Mouse (Mus musculus) forebrain, embryonic 13.5 days (tissue): ENCODE measurements around the gene Kdm4b. TPM values are rescaled to one million over a fixed set of nuclear protein-coding genes. Genes with fewer than 3 reads are reported as not detected.

Experiments
- ATAC-seq: fragments of 200-750 bp; cut with Nextera tagmentation; 2 replicates; pipeline ENCODE4 v1.8.0; 2017
- H3K27ac ChIP-seq: fragments of 300-500 bp; sonication (generic); 2 replicates; pipeline ENCODE4 v1.5.1; 2015; ENCODE audit warnings: inconsistent platforms, mild to moderate bottlenecking, moderate library complexity
- H3K27me3 ChIP-seq: fragments of 300-500 bp; sonication (generic); 2 replicates; pipeline ENCODE4 v1.6.1; 2015; ENCODE audit warnings: mild to moderate bottlenecking, inconsistent platforms
- H3K36me3 ChIP-seq: fragments of 300-500 bp; sonication (generic); 2 replicates; pipeline ENCODE4 v1.6.1; 2015; ENCODE audit warnings: mild to moderate bottlenecking, inconsistent platforms; ENCODE audit not compliant: poor library complexity, severe bottlenecking
- H3K4me1 ChIP-seq: fragments of 300-500 bp; sonication (generic); 2 replicates; pipeline ENCODE4 v1.6.1; 2015; ENCODE audit warnings: inconsistent platforms
- H3K4me2 ChIP-seq: fragments of 300-500 bp; sonication (generic); 2 replicates; pipeline ENCODE4 v1.6.1; 2015; ENCODE audit warnings: inconsistent platforms, mild to moderate bottlenecking, moderate library complexity
- H3K4me3 ChIP-seq: fragments of 300-500 bp; sonication (generic); 2 replicates; pipeline ENCODE4 v1.5.1; 2015; ENCODE audit warnings: mild to moderate bottlenecking, inconsistent platforms
- H3K9ac ChIP-seq: fragments of 300-500 bp; sonication (generic); 2 replicates; pipeline ENCODE4 v1.6.1; 2015; ENCODE audit warnings: mild to moderate bottlenecking, inconsistent platforms
- H3K9me3 ChIP-seq: fragments of 300-500 bp; sonication (generic); replicated peaks from 2 replicates; pipeline ENCODE4 v1.6.1; 2016; ENCODE audit warnings: inconsistent platforms
- WGBS: fragments of 180-500 bp; shearing (Covaris S2); methylation state at CpG from one replicate; pipeline ENCODE4 v1.1.7; 2015; 5-methylcytosine and 5-hydroxymethylcytosine counted together
- polyA plus RNA-seq: library from polyadenylated mRNA; unstranded; fragments of >200 nt; fragmentation: Nextera tagmentation; extraction: Ambion mirVana; gene quantifications from 2 replicates; pipeline ENCODE4 v1.2.1, GENCODE M21; 2015

The Kdm4b gene
- polyA plus RNA-seq, 1 experiment from 2014 or later: 51.4 TPM

DNA sequence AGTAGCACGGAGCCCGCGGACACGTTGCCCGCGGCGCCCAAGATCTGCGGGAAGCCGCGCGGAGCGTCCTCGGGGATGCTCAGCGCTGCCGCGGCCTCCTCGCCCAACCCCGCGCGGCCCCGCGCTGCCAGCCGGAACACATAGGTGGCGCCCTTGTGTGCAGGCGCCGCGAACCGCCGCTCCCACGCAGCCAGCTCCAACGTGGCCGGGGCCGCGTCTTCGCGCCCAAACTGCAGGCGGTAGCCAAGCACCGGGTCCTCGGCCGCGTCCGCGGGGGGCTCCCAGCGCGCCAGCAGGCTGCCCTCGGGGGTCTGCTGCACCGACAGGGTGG is 99.7 kb downstream of the Kdm4b start:
- peaks cover 24% of the 10 kb centered on the region for H3K4me1 ChIP-seq
- 1% methylated on average over 46 of the region's 47 CpGs for WGBS
- peak overlapping the region; percentile 59 for H3K4me2 ChIP-seq
- H3K9me3 ChIP-seq: no peaks in the 10 kb centered on the region
- no peaks in the 10 kb centered on the region for H3K27me3 ChIP-seq
- peak; percentile 70 for ATAC-seq
- H3K9ac ChIP-seq: peak overlapping the region; percentile 65
- H3K4me3 ChIP-seq: peak overlapping the region; percentile 29
- H3K27ac ChIP-seq: peak overlapping the region; percentile 62; the same call in 1 of the 2 replicates
- H3K36me3 ChIP-seq: peaks cover 96% of the 10 kb centered on the region

DNA sequence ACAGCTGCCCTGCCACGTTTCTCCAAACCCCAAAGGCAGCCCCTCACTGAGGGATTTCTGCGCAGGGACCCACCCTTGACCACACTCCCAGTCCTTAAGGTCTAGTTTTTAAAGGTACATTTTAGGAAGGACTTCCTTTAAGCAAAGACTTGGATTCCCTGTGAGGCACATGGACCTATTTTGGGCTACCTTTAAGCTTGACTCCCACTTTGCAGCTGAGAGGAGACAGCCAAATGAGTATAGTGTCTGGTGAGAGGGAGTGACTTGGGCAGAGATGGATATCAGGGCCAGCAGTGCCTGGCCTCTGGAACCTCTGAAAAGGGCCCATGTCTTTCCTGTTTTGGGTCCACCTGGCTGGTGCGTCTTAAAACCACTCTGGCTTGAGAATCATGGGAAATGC is 100.1 kb downstream of the Kdm4b start:
- Histone ChIP-seq H3K9ac (peak overlapping the region; percentile 65), H3K4me3 (peak overlapping the region; percentile 29), H3K4me2 (peak overlapping the region; percentile 59), H3K27me3 (no peaks in the 10 kb centered on the region), H3K4me1 (peaks cover 24% of the 10 kb centered on the region), H3K9me3 (no peaks in the 10 kb centered on the region), H3K36me3 (peaks cover 96% of the 10 kb centered on the region), H3K27ac (peak overlapping the region; percentile 62; the same call in 1 of the 2 replicates)
- 35% methylated on average over 3 of the region's 3 CpGs for WGBS
- ATAC-seq: no peak

DNA sequence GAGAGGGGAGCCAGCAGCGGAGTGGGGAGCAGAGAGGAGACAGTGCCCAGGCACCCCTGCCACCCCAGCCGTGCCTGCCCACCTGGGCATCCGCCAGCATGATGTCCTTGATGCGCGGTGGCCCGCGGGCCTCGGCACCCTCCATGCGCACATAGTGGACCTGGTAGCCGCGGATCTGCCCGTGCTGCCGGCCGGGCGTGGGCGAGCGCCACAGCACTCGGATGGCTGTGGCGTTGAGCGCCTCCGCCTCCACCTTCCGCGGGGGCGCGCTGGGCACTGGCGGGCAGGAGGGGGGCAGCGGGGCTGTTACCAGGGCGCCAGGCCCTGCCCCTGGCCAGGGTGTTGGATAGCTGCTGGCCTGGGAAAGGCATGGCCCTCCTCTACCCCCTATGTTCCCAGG is 102.0 kb downstream of the Kdm4b start:
- H3K27me3 ChIP-seq: no peaks in the 10 kb centered on the region
- no peaks in the 10 kb centered on the region for H3K9me3 ChIP-seq
- H3K36me3 ChIP-seq: peaks cover 98% of the 10 kb centered on the region
- H3K27ac ChIP-seq: no peak overlapping the region
- no peak overlapping the region for H3K4me3 ChIP-seq
- no peak overlapping the region for H3K9ac ChIP-seq
- no peak for ATAC-seq
- WGBS: 90% methylated on average over 21 of the region's 28 CpGs
- H3K4me2 ChIP-seq: no peak overlapping the region
- peaks cover 24% of the 10 kb centered on the region for H3K4me1 ChIP-seq

DNA sequence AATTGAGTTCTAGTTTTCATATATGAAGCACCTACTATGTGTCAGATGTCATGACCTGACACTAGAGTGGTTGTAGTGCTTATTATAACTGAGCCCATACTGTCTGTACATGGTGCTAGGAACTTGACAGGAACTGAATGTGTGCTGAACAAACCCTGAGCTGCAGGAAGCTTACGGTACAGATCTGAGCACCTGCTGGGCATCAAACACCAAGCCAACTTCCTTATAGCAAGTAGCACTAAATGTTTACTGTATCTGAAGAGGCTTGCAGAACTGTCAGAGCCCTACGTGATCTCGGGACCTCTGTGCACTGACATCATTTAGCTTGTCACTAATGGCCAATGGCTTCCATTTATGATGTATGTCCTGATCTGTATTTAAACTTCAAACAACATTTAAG is 105.7 kb downstream of the Kdm4b start:
- H3K9me3 ChIP-seq: no peaks in the 10 kb centered on the region
- no peak overlapping the region for H3K9ac ChIP-seq
- H3K27ac ChIP-seq: no peak overlapping the region
- H3K4me3 ChIP-seq: no peak overlapping the region
- 90% methylated on average over 3 of the region's 3 CpGs for WGBS
- ATAC-seq: no peak
- no peaks in the 10 kb centered on the region for H3K27me3 ChIP-seq
- H3K4me2 ChIP-seq: no peak overlapping the region
- peaks cover 98% of the 10 kb centered on the region for H3K36me3 ChIP-seq
- H3K4me1 ChIP-seq: peaks cover 5% of the 10 kb centered on the region

DNA sequence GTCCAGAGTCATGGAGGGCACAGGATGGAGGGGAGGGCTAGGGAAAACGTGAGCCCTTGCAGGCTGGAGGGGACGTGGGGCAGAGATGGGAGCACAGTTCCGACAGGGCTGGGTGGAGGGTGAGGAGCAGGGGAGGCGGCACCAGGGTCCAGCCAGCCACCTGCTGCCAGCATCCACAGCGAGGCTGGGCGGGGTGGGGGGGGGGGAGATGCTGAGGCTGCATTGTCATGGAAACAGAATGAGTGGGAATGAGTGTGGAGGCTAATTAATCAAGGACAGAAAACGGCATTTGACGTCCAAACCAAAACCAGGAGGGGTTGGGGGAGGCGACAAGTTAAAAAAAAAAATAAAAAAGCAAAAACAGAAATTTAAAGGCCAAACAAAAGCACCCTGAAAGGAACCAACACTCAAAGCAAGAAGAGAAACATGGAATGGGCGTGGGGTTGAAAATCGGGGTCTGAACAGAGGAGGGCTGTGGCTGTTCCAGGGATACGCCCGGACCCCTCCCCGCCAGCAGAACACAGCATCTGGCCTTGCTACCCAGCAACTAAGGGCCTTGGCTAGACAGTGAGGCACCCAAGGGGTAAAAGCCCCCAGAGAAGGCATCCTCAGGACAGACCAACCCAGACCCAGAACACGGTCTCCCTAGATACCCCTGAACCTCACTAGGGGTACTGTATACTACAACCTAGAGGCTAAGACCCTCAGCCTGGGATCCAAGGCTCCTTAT is 114.0 kb downstream of the Kdm4b start:
- peak overlapping the region; percentile 29 for H3K4me2 ChIP-seq
- ATAC-seq: peak; percentile 59

DNA sequence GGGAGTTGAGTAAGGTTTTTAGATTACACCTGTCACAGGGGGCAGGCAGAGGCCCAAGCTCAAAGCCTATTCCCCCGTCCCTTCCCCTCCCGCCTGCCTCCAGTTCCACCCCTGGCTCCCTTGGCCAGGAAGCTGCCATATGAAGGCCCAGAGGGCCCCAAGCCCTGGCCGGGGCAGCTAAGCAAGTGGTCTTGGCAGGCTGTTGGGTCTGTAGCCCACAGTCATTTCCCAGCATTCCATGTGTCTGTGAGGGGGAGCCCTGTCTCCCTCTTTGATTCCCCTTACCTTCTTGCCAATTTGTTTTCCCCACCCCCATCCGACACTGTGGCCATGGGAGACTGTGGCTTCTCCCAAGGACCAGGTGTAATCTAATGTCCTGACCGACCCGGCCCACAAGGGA is 116.5 kb downstream of the Kdm4b start:
- WGBS: 78% methylated on average over 6 of the region's 6 CpGs
- no peak overlapping the region for H3K4me3 ChIP-seq
- peaks cover 94% of the 10 kb centered on the region for H3K36me3 ChIP-seq
- ATAC-seq: no peak
- H3K4me1 ChIP-seq: peaks cover 58% of the 10 kb centered on the region
- peak overlapping the region; percentile 59; the same call in 1 of the 2 replicates for H3K27ac ChIP-seq
- 0 out of 2 replicates have a peak overlapping the region, but pooled peaks have one; percentile 2 for H3K9ac ChIP-seq
- no peak overlapping the region for H3K4me2 ChIP-seq
- H3K27me3 ChIP-seq: no peaks in the 10 kb centered on the region
- no peaks in the 10 kb centered on the region for H3K9me3 ChIP-seq

More for the DNA sequence above, 114.0 kb downstream of the Kdm4b start:
- peak overlapping the region; percentile 88 for H3K27ac ChIP-seq
- H3K9me3 ChIP-seq: no peaks in the 10 kb centered on the region
- H3K36me3 ChIP-seq: peaks cover 96% of the 10 kb centered on the region
- no peak overlapping the region for H3K4me3 ChIP-seq
- H3K9ac ChIP-seq: peak overlapping the region; percentile 34
- no peaks in the 10 kb centered on the region for H3K27me3 ChIP-seq
- 42% methylated on average over 15 of the region's 15 CpGs for WGBS
- peaks cover 42% of the 10 kb centered on the region for H3K4me1 ChIP-seq

DNA sequence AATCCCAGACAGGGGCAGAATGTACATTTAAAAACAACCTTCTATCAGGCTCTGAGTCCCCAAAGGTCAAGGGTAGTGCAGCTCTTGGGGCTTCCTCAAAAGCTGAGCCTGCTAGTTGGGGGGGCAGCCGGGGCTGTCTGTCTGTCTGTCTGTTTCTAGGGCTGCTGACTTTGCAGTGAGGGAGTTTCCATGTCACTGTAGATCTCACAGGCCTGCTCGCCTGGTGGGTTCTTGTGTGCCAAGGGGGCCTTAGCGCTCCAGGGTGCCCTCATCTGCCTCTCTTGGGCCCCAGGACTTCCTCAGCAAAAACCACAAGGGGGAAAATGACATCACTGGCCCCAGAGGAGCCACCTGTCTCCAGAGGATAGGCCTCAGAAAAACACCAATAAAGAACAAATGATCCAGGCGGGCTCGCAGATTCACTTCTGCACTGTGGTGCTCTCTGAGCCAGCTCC is 117.5 kb downstream of the Kdm4b start:
- Histone ChIP-seq H3K4me2 (no peak overlapping the region), H3K9ac (0 out of 2 replicates have a peak overlapping the region, but pooled peaks have one; percentile 16), H3K4me3 (no peak overlapping the region), H3K27ac (peak overlapping the region; percentile 59; the same call in 1 of the 2 replicates), H3K9me3 (no peaks in the 10 kb centered on the region), H3K36me3 (peaks cover 94% of the 10 kb centered on the region), H3K4me1 (peaks cover 58% of the 10 kb centered on the region), H3K27me3 (no peaks in the 10 kb centered on the region)
- ATAC-seq: no peak
- WGBS: 84% methylated on average over 5 of the region's 5 CpGs

DNA sequence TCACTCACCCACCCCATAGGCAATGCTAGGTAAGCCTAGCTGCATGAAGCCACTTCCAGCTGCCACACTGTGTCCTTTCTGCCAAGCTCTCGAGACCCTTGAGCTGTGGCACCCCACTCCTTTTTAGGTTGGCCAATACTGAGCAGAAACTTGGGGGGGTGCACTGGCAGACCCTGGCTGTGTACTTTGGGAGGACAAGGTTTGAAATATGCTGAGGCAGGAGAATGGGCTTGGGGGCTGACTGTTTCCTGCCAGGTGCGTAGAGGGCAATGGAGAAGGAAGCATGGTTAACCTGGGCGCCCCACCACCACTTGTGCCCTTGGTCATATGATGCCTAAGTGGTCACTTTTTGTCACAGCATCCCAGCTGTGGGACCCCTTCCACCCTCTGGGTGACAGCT is 118.9 kb downstream of the Kdm4b start:
- Histone ChIP-seq H3K4me2 (no peak overlapping the region), H3K36me3 (peaks cover 94% of the 10 kb centered on the region), H3K27me3 (no peaks in the 10 kb centered on the region), H3K4me1 (peaks cover 52% of the 10 kb centered on the region), H3K9ac (no peak overlapping the region), H3K27ac (peak overlapping the region; percentile 20; the same call in 1 of the 2 replicates), H3K4me3 (no peak overlapping the region), H3K9me3 (no peaks in the 10 kb centered on the region)
- no peak for ATAC-seq
- 91% methylated on average over 3 of the region's 3 CpGs for WGBS

DNA sequence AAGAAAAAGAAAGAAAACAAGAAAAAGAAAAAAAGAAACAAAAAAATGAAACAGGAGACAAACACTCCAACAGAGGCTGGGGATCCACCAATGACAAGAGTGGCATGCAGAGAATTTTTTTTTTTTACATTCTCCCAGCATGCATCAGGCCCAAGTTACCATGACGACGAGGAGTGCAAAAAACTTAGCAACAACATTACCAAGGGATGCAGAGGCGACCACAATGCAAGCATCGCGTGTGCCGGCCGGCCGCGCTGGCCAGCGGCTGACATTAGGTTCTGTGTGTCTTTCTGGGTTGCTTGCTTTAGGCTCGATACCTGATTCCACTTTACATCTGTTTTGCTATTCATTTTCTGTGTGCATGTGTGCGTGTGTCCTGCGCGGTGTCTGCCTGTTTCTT is 119.5 kb downstream of the Kdm4b start:
- H3K9me3 ChIP-seq: no peaks in the 10 kb centered on the region
- H3K4me2 ChIP-seq: no peak overlapping the region
- H3K4me1 ChIP-seq: peaks cover 46% of the 10 kb centered on the region
- no peak overlapping the region for H3K4me3 ChIP-seq
- no peaks in the 10 kb centered on the region for H3K27me3 ChIP-seq
- peak overlapping the region; percentile 31; the same call in 1 of the 2 replicates for H3K27ac ChIP-seq
- H3K36me3 ChIP-seq: peaks cover 97% of the 10 kb centered on the region
- peak; percentile 11; the same call in 1 of the 2 replicates for ATAC-seq
- no peak overlapping the region for H3K9ac ChIP-seq
- 27% methylated on average over 14 of the region's 14 CpGs for WGBS

DNA sequence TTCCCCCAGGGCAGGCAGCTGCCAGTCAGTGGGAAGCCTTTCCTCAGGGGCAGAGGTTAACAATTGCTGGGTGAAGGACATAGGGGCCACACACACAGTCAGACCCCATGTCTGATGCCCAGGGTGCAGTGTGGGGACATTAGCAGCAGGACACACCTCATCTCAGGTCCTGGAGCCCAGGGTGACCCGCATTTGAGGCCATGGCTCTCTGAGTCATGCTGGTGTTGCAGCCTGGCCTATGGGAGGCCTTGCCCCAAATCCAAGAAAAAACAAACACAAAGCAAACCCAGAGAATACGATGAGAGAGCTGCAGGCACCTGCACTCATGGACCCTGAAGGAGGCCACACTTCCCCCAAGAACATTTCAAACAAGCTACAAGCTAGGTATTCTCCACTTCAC is 121.9 kb downstream of the Kdm4b start:
- no peak overlapping the region for H3K27ac ChIP-seq
- H3K9me3 ChIP-seq: no peaks in the 10 kb centered on the region
- no peak for ATAC-seq
- H3K4me2 ChIP-seq: no peak overlapping the region
- H3K36me3 ChIP-seq: peaks cover 97% of the 10 kb centered on the region
- H3K4me3 ChIP-seq: no peak overlapping the region
- H3K9ac ChIP-seq: no peak overlapping the region
- no peaks in the 10 kb centered on the region for H3K27me3 ChIP-seq
- H3K4me1 ChIP-seq: peaks cover 30% of the 10 kb centered on the region
- WGBS: 89% methylated on average over 2 of the region's 2 CpGs
